Mouse (Mus musculus) small intestine, adult 2 months (tissue): ENCODE measurements around the gene Slc25a20. TPM values are rescaled to one million over a fixed set of nuclear protein-coding genes. Genes with fewer than 3 reads are reported as not detected.
A peak's percentile ranks its signal among the peaks of the same experiment; 100 is the strongest.

ENCODE experiments used
- H3K27ac ChIP-seq: fragments of 200-500 bp; 2 replicates; pipeline ENCODE4 v1.5.1; 2012; ENCODE audit warnings: low read depth, low read length, control low read depth, inconsistent platforms; ENCODE audit not compliant: insufficient read depth
- H3K27me3 ChIP-seq: fragments of 200-500 bp; 2 replicates; pipeline ENCODE4 v1.6.1; 2012; ENCODE audit warnings: mild to moderate bottlenecking, moderate library complexity, low read length, inconsistent platforms; ENCODE audit not compliant: control insufficient read depth, insufficient read depth
- H3K36me3 ChIP-seq: fragments of 200-500 bp; 2 replicates; pipeline ENCODE4 v1.6.1; 2012; ENCODE audit warnings: mild to moderate bottlenecking, low read length, control low read depth, inconsistent platforms; ENCODE audit not compliant: control insufficient read depth, insufficient read depth
- H3K4me1 ChIP-seq: fragments of 200-500 bp; 2 replicates; pipeline ENCODE4 v1.6.1; 2012; ENCODE audit warnings: low read length, inconsistent platforms, mixed read lengths; ENCODE audit not compliant: control insufficient read depth, insufficient read depth, insufficient read length
- H3K4me3 ChIP-seq: fragments of 200-500 bp; 2 replicates; pipeline ENCODE4 v1.5.1; 2012; ENCODE audit warnings: low read depth, mild to moderate bottlenecking, control low read depth, inconsistent platforms, low read length, moderate library complexity
- CTCF ChIP-seq: fragments of 200-500 bp; IDR thresholded peaks from 2 replicates; pipeline ENCODE4 v1.5.1; 2012; ENCODE audit warnings: low read depth, mild to moderate bottlenecking, control low read depth, inconsistent platforms, low read length, moderate library complexity, mixed read lengths; ENCODE audit not compliant: insufficient replicate concordance, insufficient read length; ENCODE audit errors: extremely low read depth
- POLR2A ChIP-seq: fragments of 200-500 bp; IDR thresholded peaks from 2 replicates; pipeline ENCODE4 v1.6.1; 2012; ENCODE audit warnings: low read depth, mild to moderate bottlenecking, control low read depth, inconsistent platforms, low read length, moderate library complexity
- WGBS: fragments of 180-500 bp; shearing (Covaris S2); methylation state at CpG from one replicate; pipeline ENCODE4 v1.1.7; 2018; 5-methylcytosine and 5-hydroxymethylcytosine counted together
- polyA plus RNA-seq: library from polyadenylated mRNA; depleted of rRNA; stranded (reverse); fragments of >200 nt; gene quantifications from 2 replicates; pipeline ENCODE4 v1.2.3, GENCODE M21; 2012

The Slc25a20 gene
- polyA plus RNA-seq, 1 experiment, result 26.0 TPM

- no peak overlapping the region for H3K27ac ChIP-seq
- WGBS, result 42% methylated on average over 2 of the region's 2 CpGs
- H3K27me3 ChIP-seq, result no peaks in the 10 kb centered on the region
- H3K36me3 ChIP-seq, result peaks cover 14% of the 10 kb centered on the region
- 0 out of 2 replicates have a peak, but pooled peaks cover 2% of the 10 kb centered on the region for H3K4me1 ChIP-seq
- no peak overlapping the region for H3K4me3 ChIP-seq
- TF ChIP-seq CTCF, result no peak
- TF ChIP-seq POLR2A, result no peak
Observed at GRCm38 (mm10) chr9:108633846-108634245, 28.0 kb upstream of the Slc25a20 start.

DNA sequence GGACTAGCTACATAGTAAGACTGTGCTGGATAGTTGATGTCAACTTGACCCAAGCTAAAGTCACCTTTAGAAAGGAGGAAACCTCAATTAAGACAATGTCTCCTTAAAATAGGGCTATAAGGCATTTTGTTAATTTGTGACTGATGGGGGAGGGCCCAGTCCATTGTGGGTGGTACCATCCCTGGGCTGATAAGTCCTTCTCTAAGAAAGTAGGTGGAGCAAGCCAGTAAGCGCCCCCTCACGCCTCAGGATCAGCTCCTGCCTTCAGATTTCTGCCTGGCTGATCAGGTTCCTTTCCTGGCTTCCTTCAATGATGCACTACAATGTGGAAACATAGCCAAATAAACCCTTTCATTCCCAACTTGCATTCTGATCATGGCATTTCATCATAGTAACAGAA is 26.5 kb upstream of the Slc25a20 start:
- H3K27ac ChIP-seq, result no peak overlapping the region
- H3K36me3 ChIP-seq, result peaks cover 12% of the 10 kb centered on the region
- H3K4me1 ChIP-seq, result 0 out of 2 replicates have a peak, but pooled peaks cover 2% of the 10 kb centered on the region
- WGBS, result 62% methylated on average over 2 of the region's 2 CpGs
- H3K27me3 ChIP-seq, result no peaks in the 10 kb centered on the region
- TF ChIP-seq POLR2A (no peak), CTCF (no peak)
- no peak overlapping the region for H3K4me3 ChIP-seq

DNA sequence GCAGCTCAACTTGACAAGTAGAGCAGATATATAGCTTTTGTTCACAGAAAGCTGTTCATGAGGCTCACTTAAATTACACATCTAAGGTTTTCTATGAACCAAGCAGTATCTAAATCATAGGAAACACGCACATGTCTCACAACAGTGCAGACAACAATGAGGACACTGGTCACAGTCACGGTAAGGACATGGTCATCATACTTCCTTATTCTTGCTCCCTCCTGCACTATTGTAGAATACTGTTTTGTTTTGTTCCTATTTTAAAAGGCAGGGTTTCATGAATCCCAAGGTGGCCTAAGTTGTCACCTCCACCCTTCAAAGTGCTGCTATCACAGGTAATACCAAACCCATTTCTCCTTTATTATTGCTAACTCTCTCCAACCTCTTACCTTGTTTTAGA is 22.1 kb upstream of the Slc25a20 start:
- TF ChIP-seq POLR2A, result no peak
- TF ChIP-seq CTCF, result no peak
- 87% methylated on average over 2 of the region's 2 CpGs for WGBS
- peaks cover 26% of the 10 kb centered on the region for H3K36me3 ChIP-seq

DNA sequence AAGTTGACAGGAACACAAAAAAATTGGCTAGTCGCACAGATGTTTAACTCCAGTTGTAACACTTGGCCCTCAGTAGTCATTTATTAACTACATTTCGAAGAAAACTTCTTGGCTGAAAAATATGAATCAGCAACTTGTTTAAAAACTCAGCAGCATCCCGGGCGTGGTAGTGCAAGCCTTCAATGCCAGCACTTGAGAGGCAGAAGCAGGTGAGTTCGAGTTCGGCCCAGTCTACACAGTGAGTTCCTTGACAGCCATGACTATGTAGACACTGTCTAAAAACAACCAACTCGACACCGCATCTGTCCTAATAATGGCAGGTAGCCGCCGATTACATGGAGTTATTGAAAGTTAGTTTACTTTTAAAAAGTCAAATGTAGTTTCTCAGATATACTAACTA is 13.7 kb upstream of the Slc25a20 start:
- Histone ChIP-seq H3K27ac (peak overlapping the region; percentile 87), H3K4me1 (peaks cover 7% of the 10 kb centered on the region; the same call in 1 of the 2 replicates), H3K27me3 (no peaks in the 10 kb centered on the region), H3K36me3 (peaks cover 4% of the 10 kb centered on the region), H3K4me3 (peak overlapping the region; percentile 79)
- 5% methylated on average over 10 of the region's 10 CpGs for WGBS
- TF ChIP-seq CTCF, result no peak
- no peak for TF ChIP-seq POLR2A

More for the DNA sequence above, 22.1 kb upstream of the Slc25a20 start:
- no peak overlapping the region for H3K4me3 ChIP-seq
- H3K27me3 ChIP-seq, result no peaks in the 10 kb centered on the region
- H3K4me1 ChIP-seq, result no peaks in the 10 kb centered on the region
- no peak overlapping the region for H3K27ac ChIP-seq

DNA sequence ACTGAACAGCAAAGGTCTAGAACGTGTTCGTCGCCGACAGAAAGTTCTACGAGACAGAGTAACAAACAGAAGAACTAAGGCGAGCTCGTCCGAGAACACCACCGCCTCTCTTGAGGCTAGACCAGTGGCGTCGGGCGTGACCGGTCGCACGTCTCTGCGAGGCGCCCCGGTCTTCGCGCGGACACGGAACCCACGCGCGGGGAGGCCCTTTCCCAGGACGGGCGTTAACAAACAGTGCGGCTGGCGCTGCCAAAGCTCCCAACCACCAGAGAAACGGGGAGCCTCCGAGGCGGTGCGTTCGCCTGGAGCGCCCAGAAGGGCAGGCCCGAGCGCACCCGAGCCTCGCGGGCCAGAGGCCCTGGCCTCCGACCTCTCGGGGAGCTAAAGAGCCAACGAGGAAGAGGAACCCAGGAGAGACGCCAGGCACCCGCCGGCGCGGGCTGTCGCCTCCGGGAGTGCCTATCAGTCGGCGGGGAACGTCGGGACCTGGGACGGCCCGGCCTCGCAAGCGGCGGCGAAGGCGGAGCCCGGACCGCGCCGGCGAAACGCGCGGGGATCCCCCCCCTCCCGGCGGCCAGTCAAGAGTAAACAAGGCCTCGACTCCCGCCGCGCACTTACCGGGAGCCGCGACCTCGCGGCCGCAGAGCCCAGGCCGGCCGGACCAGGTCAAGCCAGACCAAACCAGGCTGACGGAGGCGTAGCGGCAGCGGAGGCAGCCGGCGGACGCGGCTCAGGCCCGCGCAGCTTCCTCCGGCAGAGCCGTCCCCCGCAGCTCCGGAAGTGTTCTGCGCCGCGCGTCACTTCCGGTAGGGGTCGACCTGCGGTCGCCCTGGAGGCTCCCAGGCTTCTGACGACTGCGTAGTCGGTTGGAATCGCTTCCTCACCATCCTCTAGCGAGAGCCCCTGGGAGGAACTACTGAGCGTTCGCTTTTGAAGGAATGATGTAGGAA is 13.0 kb upstream of the Slc25a20 start, which contains the start of gene Arih2:
TSS of gene Arih2 (minus strand) at position 776 of the 950 bp plus-strand sequence.
- Histone ChIP-seq H3K36me3 (no peaks in the 10 kb centered on the region), H3K4me1 (peaks cover 7% of the 10 kb centered on the region; the same call in 1 of the 2 replicates), H3K4me3 (peak within 1 kb of the TSS; percentile 79), H3K27me3 (no peaks in the 10 kb centered on the region), H3K27ac (peak within 1 kb of the TSS; percentile 87)
- TF ChIP-seq CTCF (no peak), POLR2A (peak; percentile 79; the same call in 1 of the 2 replicates)
- under 1% methylated on average over 110 of the region's 112 CpGs for WGBS

DNA sequence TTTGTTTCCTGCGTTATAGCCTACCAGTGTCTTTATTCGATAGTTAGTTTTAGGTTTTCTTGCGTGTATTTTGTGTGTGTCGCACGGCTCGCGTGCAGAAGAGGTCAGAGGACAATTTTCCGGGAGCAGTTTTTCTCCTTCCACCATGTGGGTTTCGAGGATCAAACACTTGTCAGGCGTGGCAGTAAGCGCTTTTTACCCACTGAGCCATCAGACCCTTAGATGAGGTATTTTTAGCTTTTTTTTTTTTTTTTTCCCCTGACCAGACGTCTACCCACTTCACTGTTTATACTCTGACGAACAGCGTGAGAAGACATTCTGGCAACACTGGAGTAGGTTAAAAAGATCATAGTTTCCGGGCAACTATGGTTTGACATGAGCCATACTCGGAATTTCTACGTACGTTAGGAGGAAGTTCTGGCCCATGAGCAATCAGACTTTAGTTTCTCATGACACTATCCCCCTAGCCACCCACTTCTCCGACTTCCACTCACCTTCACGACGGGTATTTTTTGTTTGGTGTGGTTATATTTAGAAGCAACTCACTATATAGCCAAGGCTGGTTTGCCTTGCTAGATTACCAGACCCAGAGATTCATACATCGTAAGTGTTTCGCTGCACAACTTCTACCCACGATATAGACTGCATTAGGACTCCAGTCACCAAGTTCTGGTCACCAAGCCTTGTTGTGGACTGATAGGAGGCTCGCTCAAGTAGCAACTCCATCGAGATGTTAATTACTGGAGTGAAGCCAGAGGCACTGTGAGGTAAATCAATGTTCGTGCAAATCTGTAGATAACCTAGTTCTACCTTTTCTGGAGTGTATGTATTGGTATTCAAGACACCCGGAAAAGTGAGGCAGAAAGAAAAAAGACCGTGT is 12.1 kb upstream of the Slc25a20 start:
- no peak for TF ChIP-seq POLR2A
- no peak for TF ChIP-seq CTCF
- WGBS, result 7% methylated on average over 29 of the region's 29 CpGs
- peak overlapping the region; percentile 87 for H3K27ac ChIP-seq
- H3K4me1 ChIP-seq, result peaks cover 7% of the 10 kb centered on the region; the same call in 1 of the 2 replicates
- H3K36me3 ChIP-seq, result no peaks in the 10 kb centered on the region
- H3K4me3 ChIP-seq, result peak overlapping the region; percentile 79
- H3K27me3 ChIP-seq, result no peaks in the 10 kb centered on the region
